Mouse (Mus musculus): Measurements from ENCODE around the gene Adam22. TPM values are rescaled to one million over a fixed set of nuclear protein-coding genes. Genes with fewer than 3 reads are reported as not detected.
A peak's percentile ranks its signal among the peaks of the same experiment; 100 is the strongest.

Adam22 gene
- total RNA-seq, 2 experiments from 2014 or later = 214 to 226 TPM

DNA sequence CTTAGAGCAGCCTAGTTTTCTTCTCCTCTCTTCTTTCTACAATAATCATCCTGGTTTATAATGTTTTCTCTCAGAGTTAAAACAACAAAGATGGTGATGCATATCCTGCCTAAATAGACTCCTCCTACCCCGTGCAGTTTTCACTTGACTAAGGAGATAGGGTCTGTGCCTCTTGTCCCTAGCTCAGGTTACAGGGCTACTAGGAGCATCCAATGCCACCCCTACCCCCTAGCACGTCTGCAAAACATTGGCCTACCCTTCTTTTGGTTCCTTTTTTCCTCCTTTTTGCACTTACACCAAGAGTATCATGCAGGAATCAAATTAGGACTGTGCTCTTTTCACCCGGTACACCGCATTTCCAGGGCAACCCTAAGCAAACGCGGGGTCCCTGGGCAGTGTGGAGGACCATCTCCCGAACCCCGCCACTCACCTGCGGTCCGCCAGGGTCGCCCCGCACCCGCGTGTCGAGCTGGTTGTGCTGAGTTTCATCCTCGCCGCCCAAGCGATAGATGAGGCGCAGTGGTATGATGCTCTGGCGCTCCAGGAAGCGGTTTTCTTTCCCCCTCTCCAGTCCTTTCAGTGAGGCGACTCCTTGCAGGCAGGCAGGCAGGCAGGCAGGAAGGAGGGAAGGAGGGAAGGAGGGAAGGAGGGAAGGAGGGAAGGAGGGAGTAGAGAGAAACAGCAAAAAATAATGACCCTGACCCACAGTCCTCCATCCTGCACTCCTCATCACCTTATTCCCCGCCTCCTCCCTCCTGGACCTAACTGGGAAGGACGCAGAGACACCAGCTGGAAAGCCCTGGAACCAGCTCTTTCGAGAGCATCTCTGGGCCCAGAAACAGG lies 968 bp downstream of the Adam22 start:
- TF ChIP-seq CTCF (IDR thresholded peaks at IDR 0.05) = no peak
- intact Hi-C loops (cut with DNase I) = loop anchor here (1.0 to 2.0 kb wide), 3 partner anchors 54 to 311 kb away; no protein-coding TSS in a partner anchor
- peak overlapping the region; percentile 97 for H3K27ac ChIP-seq
- peak overlapping the region; percentile 95 for H3K4me3 ChIP-seq
- DNase-seq (ENCODE audit: extremely low spot score in 1 of 2, low spot score in 2 of 2) = peak; percentile 42 to 51

GRCm38 (mm10) chr5:8362361-8362760 lies 5.6 kb downstream of the Adam22 start:
- Histone ChIP-seq H3K4me3 (no peak overlapping the region), H3K27ac (no peak overlapping the region)
- DNase-seq (ENCODE audit: extremely low spot score in 1 of 2, low spot score in 2 of 2) = no peak
- peak; percentile 62 for TF ChIP-seq CTCF (IDR thresholded peaks at IDR 0.05)
- intact Hi-C loops (cut with DNase I) = no loop called here

GRCm38 (mm10) chr5:8357677-8358076 lies 10.3 kb downstream of the Adam22 start:
- H3K27ac ChIP-seq = no peak overlapping the region
- DNase-seq (ENCODE audit: extremely low spot score in 1 of 2, low spot score in 2 of 2) = no peak
- no peak for TF ChIP-seq CTCF (IDR thresholded peaks at IDR 0.05)
- intact Hi-C loops (cut with DNase I) = no loop called here
- no peak overlapping the region for H3K4me3 ChIP-seq

DNA sequence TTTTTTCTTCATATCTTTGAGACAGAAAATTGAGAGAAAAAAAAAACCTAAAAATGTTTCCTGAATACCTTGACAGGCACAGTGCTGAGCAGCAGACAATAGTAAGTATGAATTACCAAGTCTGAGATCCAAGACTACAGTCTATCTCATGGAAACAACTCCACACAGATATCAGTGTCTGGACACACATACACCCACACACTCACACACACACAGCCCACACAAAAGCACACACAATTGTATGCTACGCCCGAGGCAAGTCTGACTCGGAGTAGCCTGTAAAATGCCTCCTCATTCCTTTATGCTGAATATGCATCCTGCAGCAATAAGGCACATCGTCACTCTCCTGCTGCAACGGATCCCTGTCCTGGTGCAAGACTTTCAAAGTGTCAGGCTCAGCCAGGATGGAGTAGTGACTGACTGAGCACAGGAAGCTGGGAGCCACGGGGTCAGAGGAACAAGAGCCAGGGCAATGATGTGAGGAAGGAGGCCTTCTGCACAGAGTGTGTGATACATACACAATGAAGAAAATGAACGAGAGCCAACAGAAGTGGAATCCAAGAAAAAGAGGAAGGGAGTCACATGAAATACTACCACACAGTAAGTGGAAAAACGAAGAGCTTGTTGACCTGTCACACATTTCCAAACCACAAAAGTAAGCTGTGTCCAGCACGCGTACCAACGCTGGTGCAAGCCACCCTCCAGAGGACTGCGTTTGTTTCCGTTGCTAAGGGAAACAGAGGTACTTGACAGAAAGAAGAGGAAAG lies 10.9 kb downstream of the Adam22 start:
- no peak for DNase-seq (ENCODE audit: extremely low spot score in 1 of 2, low spot score in 2 of 2)
- Histone ChIP-seq H3K27ac (no peak overlapping the region), H3K4me3 (no peak overlapping the region)
- no peak for TF ChIP-seq CTCF (IDR thresholded peaks at IDR 0.05)
- intact Hi-C loops (cut with DNase I) = no loop called here

DNA sequence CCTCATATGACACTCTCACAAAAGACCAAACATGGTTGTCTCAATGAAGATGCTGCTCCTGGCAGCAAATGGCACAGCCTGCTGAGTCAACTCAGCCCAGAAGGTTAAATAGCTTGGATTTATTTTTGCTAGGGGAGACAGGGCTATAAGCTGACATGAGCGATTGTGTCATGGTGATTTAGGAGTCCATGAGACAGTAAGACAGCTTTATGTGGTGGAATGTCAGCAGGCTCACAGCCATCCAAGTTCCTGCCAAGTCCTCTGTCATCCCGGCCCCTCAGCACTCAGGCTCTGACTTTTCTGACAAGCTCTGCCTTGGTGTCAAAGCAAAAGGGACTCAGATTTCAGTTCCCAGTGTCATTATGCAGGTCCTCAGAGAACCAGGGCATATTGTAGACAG lies 11.6 kb downstream of the Adam22 start:
- no peak for DNase-seq (ENCODE audit: extremely low spot score in 1 of 2, low spot score in 2 of 2)
- TF ChIP-seq CTCF (IDR thresholded peaks at IDR 0.05) = no peak
- H3K27ac ChIP-seq = no peak overlapping the region
- H3K4me3 ChIP-seq = no peak overlapping the region
- intact Hi-C loops (cut with DNase I) = no loop called here

DNA sequence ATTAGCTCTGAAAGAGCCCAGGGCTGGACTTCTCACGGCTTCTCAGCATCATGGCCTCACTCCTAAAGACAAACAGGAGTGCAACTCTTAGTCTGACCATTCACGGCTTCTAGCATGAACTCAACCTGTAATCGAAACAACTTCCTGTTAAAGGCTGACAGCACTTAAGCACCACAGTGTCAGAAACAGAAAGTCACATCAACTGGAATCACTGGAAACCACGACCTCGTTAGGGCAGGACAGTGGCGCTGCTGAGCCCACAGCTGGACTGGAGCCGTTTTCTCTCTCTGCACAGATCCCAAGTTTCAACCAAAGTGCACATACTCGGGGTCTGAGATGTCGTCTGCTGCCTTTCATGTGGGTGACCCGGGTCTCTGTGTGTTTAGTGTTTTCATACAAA lies 18.4 kb downstream of the Adam22 start:
- no peak for TF ChIP-seq CTCF (IDR thresholded peaks at IDR 0.05)
- no peak overlapping the region for H3K4me3 ChIP-seq
- intact Hi-C loops (cut with DNase I) = no loop called here
- no peak overlapping the region for H3K27ac ChIP-seq
- no peak for DNase-seq (ENCODE audit: extremely low spot score in 1 of 2, low spot score in 2 of 2)

GRCm38 (mm10) chr5:8346329-8346728 lies 21.6 kb downstream of the Adam22 start:
- no peak for TF ChIP-seq CTCF (IDR thresholded peaks at IDR 0.05)
- intact Hi-C loops (cut with DNase I) = no loop called here
- Histone ChIP-seq H3K4me3 (no peak overlapping the region), H3K27ac (no peak overlapping the region)
- no peak for DNase-seq (ENCODE audit: extremely low spot score in 1 of 2, low spot score in 2 of 2)

DNA sequence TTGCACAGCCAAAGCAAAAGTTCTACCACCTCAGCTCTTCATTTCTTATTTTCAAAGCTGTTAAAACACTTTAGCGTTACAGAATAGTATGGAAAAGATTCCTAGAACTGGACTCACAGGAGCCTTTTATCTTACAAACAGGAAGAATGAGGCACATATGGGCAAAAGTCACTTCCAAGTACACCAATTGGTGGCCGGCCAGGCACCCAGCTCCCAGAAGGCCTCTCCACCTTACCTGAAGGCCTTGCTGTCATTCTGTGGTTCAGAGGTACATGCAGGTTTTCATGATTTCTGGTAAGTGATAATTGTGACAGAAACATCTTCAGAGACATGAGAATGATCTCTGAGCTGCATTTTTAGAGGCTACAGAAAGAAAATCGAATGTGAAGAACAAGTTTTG lies 24.7 kb downstream of the Adam22 start:
- intact Hi-C loops (cut with DNase I) = no loop called here
- no peak overlapping the region for H3K4me3 ChIP-seq
- DNase-seq (ENCODE audit: extremely low spot score in 1 of 2, low spot score in 2 of 2) = no peak
- TF ChIP-seq CTCF (IDR thresholded peaks at IDR 0.05) = no peak
- no peak overlapping the region for H3K27ac ChIP-seq

DNA sequence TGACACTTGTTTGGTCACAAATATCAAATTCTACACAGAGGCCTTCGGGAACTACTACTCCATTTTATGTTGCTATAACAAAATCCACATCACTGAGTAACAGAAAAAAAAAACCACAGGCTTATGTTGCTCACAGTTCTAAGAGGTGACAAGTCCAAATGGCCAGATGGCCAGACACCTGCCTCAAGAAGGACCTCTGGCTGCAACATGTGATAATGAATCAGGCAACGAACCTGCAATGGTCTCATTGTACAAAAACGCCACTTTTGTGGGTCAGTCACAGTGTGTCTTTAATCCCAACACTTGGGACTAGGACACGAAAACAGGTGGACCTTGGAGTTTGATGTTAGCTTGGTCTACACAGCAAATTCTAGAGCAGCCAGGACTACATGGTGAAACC lies 26.3 kb downstream of the Adam22 start:
- no peak for TF ChIP-seq CTCF (IDR thresholded peaks at IDR 0.05)
- H3K27ac ChIP-seq = no peak overlapping the region
- intact Hi-C loops (cut with DNase I) = no loop called here
- H3K4me3 ChIP-seq = no peak overlapping the region
- DNase-seq (ENCODE audit: extremely low spot score in 1 of 2, low spot score in 2 of 2) = no peak

DNA sequence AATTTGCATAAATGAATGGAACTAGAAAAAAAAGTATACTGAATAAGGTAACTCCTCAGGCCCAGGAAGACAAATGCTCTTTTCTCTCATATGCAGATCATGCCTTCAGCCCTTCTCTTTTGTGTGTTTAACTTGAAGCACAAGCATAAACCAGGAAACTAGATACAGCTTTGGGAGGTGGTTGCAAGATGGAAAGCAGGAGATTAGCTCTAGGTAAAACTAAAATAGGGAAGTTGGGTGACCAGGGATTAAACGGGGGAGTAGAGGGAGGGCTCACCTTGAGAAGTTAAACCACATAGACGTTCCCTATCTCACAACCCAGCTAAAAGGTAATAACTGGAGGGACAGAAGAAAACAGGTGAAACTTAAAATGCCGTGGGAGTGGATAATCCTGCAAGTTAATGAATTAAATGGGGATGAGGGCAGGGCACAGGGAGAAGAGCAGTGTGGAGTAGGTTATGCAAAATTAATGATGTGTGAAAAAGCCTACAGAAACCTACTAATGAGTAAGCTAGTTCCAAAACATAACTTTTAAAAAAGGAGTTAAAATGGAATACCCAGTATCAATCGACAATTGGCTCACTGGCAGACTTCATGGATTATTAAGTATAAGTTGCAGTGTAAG lies 40.2 kb downstream of the Adam22 start:
- Histone ChIP-seq H3K4me3 (no peak overlapping the region), H3K27ac (no peak overlapping the region)
- DNase-seq (ENCODE audit: extremely low spot score in 1 of 2, low spot score in 2 of 2) = no peak
- intact Hi-C loops (cut with DNase I) = no loop called here
- TF ChIP-seq CTCF (IDR thresholded peaks at IDR 0.05) = no peak

- intact Hi-C loops (cut with DNase I) = no loop called here
- Histone ChIP-seq H3K4me3 (no peak overlapping the region), H3K27ac (no peak overlapping the region)
- no peak for DNase-seq (ENCODE audit: extremely low spot score in 1 of 2, low spot score in 2 of 2)
- TF ChIP-seq CTCF (IDR thresholded peaks at IDR 0.05) = no peak
Observed at GRCm38 (mm10) chr5:8326671-8327070, 41.3 kb downstream of the Adam22 start.

DNA sequence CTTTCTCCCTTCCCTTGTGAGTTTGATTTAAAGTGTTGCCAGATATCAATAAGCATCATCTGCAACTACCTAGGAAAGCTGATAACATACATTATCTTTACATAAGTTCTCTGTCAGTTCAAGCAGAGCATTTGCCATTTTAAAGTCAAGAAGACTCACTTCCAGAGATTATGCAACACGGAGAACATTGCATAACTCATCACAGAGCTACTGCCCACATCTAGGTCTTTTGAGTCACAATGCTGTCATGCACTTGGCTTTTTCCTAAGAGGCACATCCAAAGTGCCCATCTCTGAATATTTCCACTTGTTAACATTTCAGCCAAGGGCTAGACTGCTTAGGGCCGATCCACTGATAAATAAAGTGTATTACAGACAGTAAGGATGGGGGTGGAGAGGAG lies 55.6 kb downstream of the Adam22 start:
- peak overlapping the region; percentile 92 for H3K27ac ChIP-seq
- no peak for TF ChIP-seq CTCF (IDR thresholded peaks at IDR 0.05)
- H3K4me3 ChIP-seq = no peak overlapping the region
- intact Hi-C loops (cut with DNase I) = loop anchor here (2.0 to 10.0 kb wide), 3 partner anchors 54 to 148 kb away; no protein-coding TSS in a partner anchor
- DNase-seq (ENCODE audit: extremely low spot score in 1 of 2, low spot score in 2 of 2) = no peak
